Mouse (Mus musculus) limb, embryonic 14.5 days (tissue): ENCODE results near the gene Rgs7. TPM values are rescaled to one million over a fixed set of nuclear protein-coding genes. Genes with fewer than 3 reads are reported as not detected.

Experiments used
- ATAC-seq: fragments of 200-750 bp; cut with Nextera tagmentation; 2 replicates; pipeline ENCODE4 v1.8.0; 2017; ENCODE audit warnings: low read depth, moderate number of reproducible peaks, moderate TSS enrichment; ENCODE audit not compliant: low FRiP score
- DNase-seq: peaks from one replicate; pipeline ENCODE4 v3.0.0-alpha.2; 2015; ENCODE audit warnings: low spot score
- H3K27ac ChIP-seq: fragments of 300-500 bp; sonication (generic); replicated peaks from 2 replicates; pipeline ENCODE4 v1.5.1; 2014; ENCODE audit warnings: low read depth, mild to moderate bottlenecking, low read length, moderate library complexity, mixed read lengths
- H3K27me3 ChIP-seq: fragments of 300-500 bp; sonication (generic); 2 replicates; pipeline ENCODE4 v1.6.1; 2014; ENCODE audit warnings: low read length, mixed read lengths; ENCODE audit not compliant: control insufficient read depth, insufficient read depth
- H3K36me3 ChIP-seq: fragments of 300-500 bp; sonication (generic); 2 replicates; pipeline ENCODE4 v1.6.1; 2014; ENCODE audit warnings: mild to moderate bottlenecking, low read length, moderate library complexity, mixed read lengths; ENCODE audit not compliant: control insufficient read depth, insufficient read depth
- H3K4me1 ChIP-seq: fragments of 300-500 bp; sonication (generic); 2 replicates; pipeline ENCODE4 v1.6.1; 2014; ENCODE audit warnings: antibody characterized with exemption, low read length, mixed read lengths; ENCODE audit not compliant: control insufficient read depth, insufficient read depth
- H3K4me2 ChIP-seq: fragments of 300-500 bp; sonication (generic); replicated peaks from 2 replicates; pipeline ENCODE4 v1.6.1; 2014; ENCODE audit warnings: low read depth, mild to moderate bottlenecking, low read length, moderate library complexity; ENCODE audit not compliant: severe bottlenecking
- H3K4me3 ChIP-seq: fragments of 300-500 bp; sonication (generic); replicated peaks from 2 replicates; pipeline ENCODE4 v1.5.1; 2014; ENCODE audit warnings: low read length
- H3K9ac ChIP-seq: fragments of 300-500 bp; sonication (generic); 2 replicates; pipeline ENCODE4 v1.6.1; 2014; ENCODE audit warnings: mild to moderate bottlenecking, low read depth, low read length, moderate library complexity; ENCODE audit not compliant: severe bottlenecking
- H3K9me3 ChIP-seq: fragments of 300-500 bp; sonication (generic); 2 replicates; pipeline ENCODE4 v1.6.1; 2016; ENCODE audit warnings: low read length; ENCODE audit not compliant: control insufficient read depth
- POLR2A ChIP-seq: fragments of 200-500 bp; IDR thresholded peaks from 2 replicates; pipeline ENCODE4 v1.8.0; 2012; ENCODE audit warnings: inconsistent platforms, mild to moderate bottlenecking, moderate library complexity, borderline replicate concordance; ENCODE audit not compliant: insufficient read depth, insufficient read length; ENCODE audit errors: extremely low read depth
- WGBS: fragments of 180-500 bp; shearing (Covaris S2); extraction: QIAGEN DNeasy Blood & Tissue Kit; methylation state at CpG from one replicate; pipeline ENCODE4 v1.1.7; 2014; 5-methylcytosine and 5-hydroxymethylcytosine counted together
- polyA plus RNA-seq, 2 experiments: library from polyadenylated mRNA; depleted of rRNA in 1 of 2; stranded (reverse) in 1 of 2; unstranded in 1 of 2; fragments of >200 nt; fragmentation: Nextera tagmentation in 1 of 2; extraction: Ambion mirVana in 1 of 2; gene quantifications; 2 replicates each; pipeline versions ENCODE4 v1.2.1 to v1.2.3; 2012 to 2014

The Rgs7 gene
- polyA plus RNA-seq, 2 experiments: 0.47 to 0.65 TPM

GRCm38 (mm10) chr1:175300404-175300803 lies 191.9 kb downstream of the Rgs7 start:
- Histone ChIP-seq H3K27me3 (no peaks in the 10 kb centered on the region), H3K9ac (no peak overlapping the region)

GRCm38 (mm10) chr1:175299603-175300397 lies 192.5 kb downstream of the Rgs7 start:
- Histone ChIP-seq H3K4me2 (no peak overlapping the region), H3K4me1 (no peaks in the 10 kb centered on the region), H3K27me3 (no peaks in the 10 kb centered on the region), H3K36me3 (no peaks in the 10 kb centered on the region), H3K27ac (no peak overlapping the region), H3K4me3 (no peak overlapping the region), H3K9ac (no peak overlapping the region), H3K9me3 (no peaks in the 10 kb centered on the region)
- WGBS: 90% methylated on average over 2 of the region's 2 CpGs
- no peak for TF ChIP-seq POLR2A
- no peak for ATAC-seq
- DNase-seq: no peak

More at GRCm38 (mm10) chr1:175300404-175300803, 191.9 kb downstream of the Rgs7 start:
- H3K4me2 ChIP-seq: no peak overlapping the region
- TF ChIP-seq POLR2A: no peak
- H3K4me3 ChIP-seq: no peak overlapping the region
- no peaks in the 10 kb centered on the region for H3K36me3 ChIP-seq
- H3K27ac ChIP-seq: no peak overlapping the region
- DNase-seq (no peak), ATAC-seq (0 out of 2 replicates have a peak, but pooled peaks have one; percentile 44)
- H3K4me1 ChIP-seq: no peaks in the 10 kb centered on the region
- WGBS: 50% methylated on average over 3 of the region's 3 CpGs
- no peaks in the 10 kb centered on the region for H3K9me3 ChIP-seq

GRCm38 (mm10) chr1:175296906-175297305 lies 195.4 kb downstream of the Rgs7 start:
- Histone ChIP-seq H3K36me3 (no peaks in the 10 kb centered on the region), H3K27ac (no peak overlapping the region), H3K9ac (no peak overlapping the region), H3K4me2 (no peak overlapping the region), H3K4me3 (no peak overlapping the region), H3K9me3 (no peaks in the 10 kb centered on the region), H3K27me3 (no peaks in the 10 kb centered on the region), H3K4me1 (no peaks in the 10 kb centered on the region)
- TF ChIP-seq POLR2A: no peak
- DNase-seq: no peak
- 91% methylated on average over 1 of the region's 1 CpGs for WGBS
- ATAC-seq: no peak

- no peak for TF ChIP-seq POLR2A
- DNase-seq (no peak), ATAC-seq (no peak)
- Histone ChIP-seq H3K9me3 (no peaks in the 10 kb centered on the region), H3K36me3 (no peaks in the 10 kb centered on the region), H3K27me3 (no peaks in the 10 kb centered on the region), H3K4me1 (no peaks in the 10 kb centered on the region), H3K27ac (no peak overlapping the region), H3K4me2 (no peak overlapping the region), H3K9ac (no peak overlapping the region), H3K4me3 (no peak overlapping the region)
- 69% methylated on average over 1 of the region's 1 CpGs for WGBS
Measured at GRCm38 (mm10) chr1:175290072-175290471, 202.2 kb downstream of the Rgs7 start.

GRCm38 (mm10) chr1:175262341-175262740 lies 230.0 kb downstream of the Rgs7 start:
- TF ChIP-seq POLR2A: no peak
- Histone ChIP-seq H3K27ac (no peak overlapping the region), H3K9me3 (no peaks in the 10 kb centered on the region), H3K4me1 (no peaks in the 10 kb centered on the region), H3K4me2 (no peak overlapping the region), H3K27me3 (no peaks in the 10 kb centered on the region), H3K4me3 (no peak overlapping the region), H3K9ac (no peak overlapping the region), H3K36me3 (no peaks in the 10 kb centered on the region)
- ATAC-seq (no peak), DNase-seq (no peak)
